Mouse (Mus musculus) testis, postnatal 14 days (tissue): ENCODE measurements around the gene Gm853.

Experiments used
- DNase-seq: peaks from one replicate; pipeline ENCODE4 v3.0.0; 2021; ENCODE audit warnings: low spot score

Gene Gm853

GRCm38 (mm10) chr4:130213857-130214256 is 8.3 kb downstream of the Gm853 start:
- DNase-seq = no peak

DNA sequence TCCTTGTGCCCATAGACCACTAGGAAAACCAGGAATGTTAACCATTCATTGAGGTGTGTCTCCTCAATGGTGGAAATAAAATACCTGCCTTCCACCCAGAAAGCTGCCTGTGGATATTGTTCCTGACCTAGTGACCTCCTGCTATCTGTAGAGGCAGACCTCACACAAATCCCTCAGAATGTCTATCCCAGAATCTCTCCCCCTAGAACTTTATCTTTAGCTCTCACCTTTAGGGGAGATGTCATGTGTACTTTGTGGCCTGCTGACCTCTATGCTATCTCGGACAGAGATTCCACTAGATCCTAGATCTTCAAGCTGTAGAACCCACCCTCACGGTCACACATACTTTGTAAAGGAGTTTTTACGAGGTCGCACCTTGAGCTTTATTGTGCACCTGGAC is 9.0 kb downstream of the Gm853 start:
- DNase-seq = no peak

DNA sequence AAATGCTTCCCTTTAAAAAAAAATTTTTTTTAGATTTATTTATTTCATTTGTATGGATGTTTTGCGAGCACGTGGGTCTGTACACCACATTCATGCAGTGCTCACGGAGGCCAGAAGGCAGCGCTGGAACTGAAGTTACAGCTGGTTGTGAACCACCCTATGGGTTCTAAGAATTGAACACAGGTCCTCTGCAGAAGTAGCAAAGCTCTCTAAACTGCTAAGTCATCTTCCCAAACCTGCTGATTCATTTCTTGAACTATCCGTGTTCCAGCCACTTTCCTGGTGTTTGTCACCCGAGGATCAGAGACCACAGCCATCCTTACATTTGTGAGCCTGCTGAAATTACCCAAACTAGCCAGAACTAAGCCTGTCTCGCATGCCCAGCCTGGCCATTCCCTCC is 9.8 kb downstream of the Gm853 start:
- DNase-seq = no peak

DNA sequence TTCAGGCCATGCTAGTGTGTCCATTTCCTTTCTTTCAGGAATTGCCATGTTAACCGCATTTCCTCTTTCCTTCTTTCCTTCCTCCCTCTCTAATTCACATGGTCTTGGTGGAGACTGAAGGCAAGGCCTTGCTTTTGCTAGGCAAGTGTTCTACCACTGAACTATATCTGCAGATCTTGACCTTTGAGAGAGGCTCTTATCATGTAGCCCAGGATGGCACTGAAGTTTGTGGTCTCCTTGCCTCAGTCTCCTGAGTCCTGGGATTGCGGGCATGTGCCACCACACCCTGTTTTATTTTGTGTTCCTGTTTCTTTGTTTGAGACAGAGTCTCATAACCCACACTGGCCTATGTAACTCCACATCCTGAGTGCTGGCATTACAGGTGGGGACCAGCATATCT is 10.3 kb downstream of the Gm853 start:
- DNase-seq = no peak

- DNase-seq = peak; percentile 76
Measured at GRCm38 (mm10) chr4:130198694-130199670, 23.2 kb downstream of the Gm853 start.

DNA sequence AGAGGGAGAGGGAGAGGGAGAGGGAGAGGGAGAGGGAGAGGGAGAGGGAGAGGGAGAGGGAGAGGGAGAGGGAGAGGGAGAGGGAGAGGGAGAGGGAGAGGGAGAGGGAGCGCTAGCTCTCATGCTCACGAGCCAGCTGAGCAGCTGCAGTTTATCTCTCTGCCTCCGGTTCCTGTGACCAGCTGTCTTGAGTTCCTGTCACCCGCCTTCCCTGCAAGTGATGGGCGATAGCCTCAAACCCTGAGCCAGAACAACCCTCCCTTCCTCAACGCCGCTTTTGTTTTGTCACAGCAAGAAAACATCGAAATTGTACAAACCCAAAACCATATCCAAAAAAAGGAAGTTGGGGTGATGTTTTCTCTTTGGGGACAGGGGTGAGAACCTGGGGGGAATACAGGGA is 25.7 kb downstream of the Gm853 start:
- no peak for DNase-seq

DNA sequence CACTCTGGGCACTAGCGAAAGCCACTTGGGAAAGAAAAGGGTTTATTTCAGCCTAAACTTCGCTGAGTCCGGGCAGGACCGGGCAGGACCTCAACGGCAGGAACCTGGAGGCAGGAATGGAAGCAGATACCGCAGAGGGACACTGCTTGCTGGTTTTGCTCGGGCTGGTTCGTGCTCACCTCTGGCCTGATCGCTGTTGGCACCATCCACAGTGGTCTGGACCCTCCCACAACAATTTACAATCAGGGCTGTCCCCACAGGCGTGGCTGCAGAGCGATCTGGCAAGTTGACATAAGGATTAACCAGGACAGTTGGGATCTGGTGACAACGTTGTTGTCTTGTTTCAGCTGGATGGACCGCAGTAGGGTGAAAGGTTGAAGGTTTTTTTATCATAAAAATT is 26.3 kb downstream of the Gm853 start:
- no peak for DNase-seq

GRCm38 (mm10) chr4:130192266-130192665 is 29.9 kb downstream of the Gm853 start:
- DNase-seq = no peak

- DNase-seq = no peak
Measured at GRCm38 (mm10) chr4:130189606-130190005, 32.6 kb downstream of the Gm853 start.

- DNase-seq = peak; percentile 79
Measured at GRCm38 (mm10) chr4:130188806-130189297, 33.3 kb downstream of the Gm853 start.

DNA sequence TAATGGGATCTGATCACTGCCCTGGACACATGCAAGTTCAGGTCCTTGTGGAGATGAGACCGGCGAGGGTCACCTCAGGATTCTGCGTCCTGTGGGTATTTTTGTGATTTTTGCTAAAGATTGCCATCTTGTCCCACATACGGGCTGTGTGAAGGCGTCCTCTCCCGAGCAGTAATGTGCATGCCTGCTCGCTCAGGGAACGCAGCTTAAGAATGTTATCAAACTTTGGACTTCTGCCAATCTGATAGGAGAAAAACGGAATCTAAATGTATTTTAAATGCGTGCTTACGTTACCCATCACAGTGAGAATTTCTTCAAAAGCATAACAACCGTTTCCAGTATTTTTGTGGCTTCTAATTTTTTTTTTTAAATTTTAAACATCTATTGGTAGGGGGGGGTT is 35.3 kb downstream of the Gm853 start:
- no peak for DNase-seq

GRCm38 (mm10) chr4:130186450-130186849 is 35.8 kb downstream of the Gm853 start:
- no peak for DNase-seq

DNA sequence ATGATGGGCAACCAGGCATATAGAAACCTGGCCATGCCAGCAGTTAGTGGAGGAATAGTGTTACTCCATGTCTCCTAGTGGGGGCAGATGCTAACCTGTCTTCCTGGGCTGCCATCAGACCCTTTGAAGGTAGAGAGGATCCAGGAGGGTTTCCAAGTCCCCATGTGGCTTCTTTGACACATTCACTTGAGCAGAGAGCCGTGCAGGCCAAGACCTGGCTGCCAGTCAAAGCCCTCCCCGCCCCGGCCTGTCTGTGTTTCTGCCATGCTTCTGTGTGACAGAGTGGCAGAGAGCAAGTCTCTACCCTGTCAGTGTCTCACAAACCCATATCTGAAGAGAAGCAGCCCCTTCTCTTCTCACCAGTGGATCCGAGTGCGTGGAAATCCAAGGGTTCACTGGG is 38.3 kb downstream of the Gm853 start:
- DNase-seq = no peak

- no peak for DNase-seq
Measured at GRCm38 (mm10) chr4:130183023-130183422, 39.2 kb downstream of the Gm853 start.

- no peak for DNase-seq
Measured at GRCm38 (mm10) chr4:130181886-130182285, 40.3 kb downstream of the Gm853 start.

- DNase-seq = no peak
Measured at GRCm38 (mm10) chr4:130180909-130181602, 41.1 kb downstream of the Gm853 start.

DNA sequence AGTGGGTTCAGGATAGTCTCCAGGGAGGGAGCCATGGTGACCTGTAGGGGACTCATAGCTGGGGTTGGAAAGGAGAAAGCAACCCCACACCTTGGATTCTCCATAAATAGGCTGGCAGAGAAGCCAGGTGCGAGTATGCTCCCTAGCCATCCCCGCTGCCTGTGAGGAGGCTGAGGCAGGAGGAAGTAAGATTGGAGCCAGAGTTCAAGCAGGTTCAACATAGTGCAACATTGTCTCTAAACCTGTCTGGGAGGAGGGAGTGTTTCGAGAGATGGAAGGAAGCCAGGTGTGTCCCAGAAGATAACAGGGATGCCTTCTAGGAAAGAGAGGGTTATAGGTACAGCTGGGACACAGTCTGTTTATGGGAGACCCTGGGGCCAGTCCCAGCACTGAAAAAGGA is 42.3 kb downstream of the Gm853 start:
- peak; percentile 70 for DNase-seq

- no peak for DNase-seq
Measured at GRCm38 (mm10) chr4:130177536-130177935, 44.7 kb downstream of the Gm853 start.

- DNase-seq = no peak
Measured at GRCm38 (mm10) chr4:130177087-130177486, 45.1 kb downstream of the Gm853 start.

GRCm38 (mm10) chr4:130176156-130176720 is 46.0 kb downstream of the Gm853 start:
- no peak for DNase-seq

GRCm38 (mm10) chr4:130175072-130175711 is 47.0 kb downstream of the Gm853 start, which contains the start of gene Tinagl1:
Gene Tinagl1 (minus strand): TSS chr4:130175122.
- DNase-seq = no peak
